Mouse (Mus musculus) C2C12 (cell line): ENCODE measurements at regions not wholly inside any gene's neighbourhood (a gene's known extent, or its start where the extent isn't known, plus 50 kb on each side); places are given as distances from the start of the nearest gene placed in this dataset.

Source experiments
- H3K27me3 ChIP-seq: one replicate; pipeline ENCODE4 v1.6.1; 2011; ENCODE audit not compliant: control insufficient read depth, insufficient read depth, insufficient read length
- H3K36me3 ChIP-seq: one replicate; pipeline ENCODE4 v1.6.1; 2011; ENCODE audit not compliant: control insufficient read depth, insufficient read depth
- H3K4me3 ChIP-seq: one replicate; pipeline ENCODE4 v1.5.1; 2011; ENCODE audit warnings: mild to moderate bottlenecking, control low read depth; ENCODE audit not compliant: poor library complexity, insufficient read depth, severe bottlenecking
- H3K79me2 ChIP-seq: one replicate; pipeline ENCODE4 v1.6.1; 2011; ENCODE audit not compliant: control insufficient read depth, insufficient read depth
- H3K79me3 ChIP-seq: one replicate; pipeline ENCODE4 v1.6.1; 2011; ENCODE audit warnings: low read depth, control low read depth
- H3ac ChIP-seq: one replicate; pipeline ENCODE3; 2011; ENCODE audit warnings: low read depth; ENCODE audit not compliant: control insufficient read depth, insufficient read length
- CEBPB ChIP-seq: IDR thresholded peaks from one replicate; pipeline ENCODE4 v1.6.1; 2011; ENCODE audit warnings: low read depth, mild to moderate bottlenecking, control low read depth, moderate library complexity
- CTCF ChIP-seq: IDR thresholded peaks from one replicate; pipeline ENCODE4 v1.5.1; 2011; ENCODE audit not compliant: control insufficient read depth, insufficient read depth, insufficient read length
- FOSL1 ChIP-seq: IDR thresholded peaks from one replicate; pipeline ENCODE4 v1.8.0; 2011; ENCODE audit warnings: mild to moderate bottlenecking, low read length; ENCODE audit not compliant: poor library complexity, insufficient read depth, severe bottlenecking
- MAX ChIP-seq: IDR thresholded peaks from one replicate; pipeline ENCODE4 v1.6.1; 2011; ENCODE audit warnings: mild to moderate bottlenecking, control low read depth
- MYOD1 ChIP-seq: IDR thresholded peaks from one replicate; pipeline ENCODE4 v1.6.1; 2011; ENCODE audit warnings: low read depth; ENCODE audit not compliant: control insufficient read depth, insufficient read length
- MYOG ChIP-seq: IDR thresholded peaks from one replicate; pipeline ENCODE4 v1.6.1; 2011; ENCODE audit not compliant: control insufficient read depth, insufficient read length; ENCODE audit errors: extremely low read depth
- USF1 ChIP-seq: IDR thresholded peaks from one replicate; pipeline ENCODE4 v1.6.1; 2011; ENCODE audit warnings: low read depth, mild to moderate bottlenecking, control low read depth, moderate library complexity

DNA sequence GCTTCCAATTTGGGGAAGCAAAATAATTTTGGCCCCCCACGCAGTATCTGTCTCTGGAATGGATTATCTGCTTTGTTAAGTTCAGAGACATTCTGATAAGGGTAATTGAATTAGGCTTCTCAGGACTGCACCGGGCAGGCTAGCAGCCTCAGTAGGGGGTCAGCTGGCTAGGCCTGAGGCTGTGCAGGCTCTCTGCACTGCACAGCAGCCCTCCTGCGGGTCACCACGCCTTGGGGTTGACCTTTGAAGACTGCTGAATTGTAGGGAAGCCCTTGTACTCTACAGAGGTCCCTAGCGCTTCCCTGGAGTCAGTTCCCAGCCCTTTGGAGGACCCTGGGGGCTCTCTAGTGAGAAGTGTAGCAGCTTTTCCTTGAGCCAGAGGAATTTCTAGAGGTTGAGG is 78.5 kb upstream of the Six2 start:
- no peak for TF ChIP-seq FOSL1
- TF ChIP-seq MAX: no peak
- no peak for TF ChIP-seq CEBPB
- TF ChIP-seq CTCF: no peak
- no peak for TF ChIP-seq USF1
- TF ChIP-seq MYOD1: no peak
- no peak for TF ChIP-seq MYOG
- no peaks in the 10 kb centered on the region for H3K79me2 ChIP-seq

DNA sequence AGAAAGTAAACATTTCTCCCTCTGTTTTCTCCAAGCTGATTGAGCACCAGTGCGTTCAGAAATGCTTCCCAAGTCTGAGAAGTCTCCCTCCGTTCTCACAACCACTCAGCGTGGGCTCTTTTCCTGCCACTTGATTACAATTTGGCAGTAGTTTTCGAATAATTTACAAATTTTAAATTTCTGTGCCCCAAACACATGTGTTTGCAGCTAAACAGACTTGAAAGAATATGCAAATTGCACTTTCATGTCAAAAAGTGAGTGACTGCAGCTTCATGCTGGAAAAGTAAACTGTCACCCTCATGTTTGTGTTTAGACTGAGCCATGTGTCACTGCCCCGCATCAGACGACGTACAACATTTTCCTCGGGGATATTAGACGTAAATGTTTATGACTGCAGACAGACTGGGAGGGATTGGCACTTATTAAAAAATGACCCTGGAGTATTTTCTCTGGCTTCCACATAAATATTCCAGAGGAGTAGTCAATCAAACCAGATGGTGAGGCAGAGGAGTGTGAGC is 70.6 kb upstream of the Six2 start:
- no peaks in the 10 kb centered on the region for H3K79me2 ChIP-seq
- TF ChIP-seq CTCF (no peak), MYOG (no peak), USF1 (no peak), CEBPB (no peak), FOSL1 (no peak), MAX (no peak), MYOD1 (no peak)
- H3K4me3 ChIP-seq: no peak overlapping the region
- H3K27me3 ChIP-seq: no peaks in the 10 kb centered on the region
- H3ac ChIP-seq: no peak overlapping the region
- H3K36me3 ChIP-seq: no peaks in the 10 kb centered on the region
- H3K79me3 ChIP-seq: no peaks in the 10 kb centered on the region

More for the DNA sequence above, 78.5 kb upstream of the Six2 start:
- no peak overlapping the region for H3K4me3 ChIP-seq
- H3K79me3 ChIP-seq: no peaks in the 10 kb centered on the region
- no peaks in the 10 kb centered on the region for H3K27me3 ChIP-seq
- H3ac ChIP-seq: no peak overlapping the region
- no peaks in the 10 kb centered on the region for H3K36me3 ChIP-seq

DNA sequence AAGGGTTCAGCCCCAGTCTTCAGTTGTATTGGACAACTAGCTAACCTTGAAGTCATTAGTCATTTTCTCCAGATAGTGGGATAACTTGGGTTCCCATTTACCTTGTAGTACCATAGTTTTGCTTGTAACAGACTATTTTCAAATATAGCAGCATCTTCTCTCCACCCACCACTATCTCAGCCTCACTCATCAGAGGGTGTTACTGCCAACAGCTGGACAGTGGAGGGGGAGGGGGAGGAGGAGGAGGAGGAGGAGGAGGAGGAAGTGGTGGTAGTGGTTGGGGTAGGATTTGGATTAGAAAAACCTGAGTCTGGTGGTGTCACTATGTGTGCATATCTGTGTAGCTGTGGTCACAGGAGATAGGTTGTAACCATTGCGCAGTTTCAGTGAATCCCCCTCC is 69.6 kb upstream of the Six2 start:
- Histone ChIP-seq H3ac (no peak overlapping the region), H3K79me2 (no peaks in the 10 kb centered on the region), H3K36me3 (no peaks in the 10 kb centered on the region), H3K27me3 (no peaks in the 10 kb centered on the region), H3K4me3 (no peak overlapping the region), H3K79me3 (no peaks in the 10 kb centered on the region)
- TF ChIP-seq USF1 (no peak), CEBPB (no peak), MYOG (no peak), MYOD1 (no peak), CTCF (no peak), FOSL1 (no peak), MAX (no peak)

DNA sequence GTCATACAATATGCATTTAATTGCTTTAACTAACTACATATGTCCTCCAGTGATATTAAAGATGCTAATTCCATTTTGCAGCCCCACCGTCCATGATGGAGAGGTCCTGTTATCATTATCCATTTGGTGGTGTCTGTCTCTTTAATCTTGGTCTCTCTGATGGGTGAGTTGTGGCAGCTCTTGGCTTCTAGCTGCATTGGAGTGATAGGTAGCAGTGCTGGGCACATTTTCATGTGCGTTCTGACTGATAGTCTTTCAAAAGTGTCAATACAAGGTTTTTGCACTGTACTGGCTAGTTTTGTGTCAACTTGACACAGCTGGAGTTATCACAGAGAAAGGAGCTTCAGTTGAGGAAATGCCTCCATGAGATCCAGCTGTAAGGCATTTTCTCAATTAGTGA is 67.5 kb upstream of the Six2 start:
- Histone ChIP-seq H3K36me3 (no peaks in the 10 kb centered on the region), H3K79me3 (no peaks in the 10 kb centered on the region), H3K79me2 (no peaks in the 10 kb centered on the region), H3K27me3 (no peaks in the 10 kb centered on the region), H3ac (no peak overlapping the region), H3K4me3 (no peak overlapping the region)
- TF ChIP-seq MYOG (no peak), USF1 (no peak), MYOD1 (no peak), CEBPB (no peak), FOSL1 (no peak), MAX (no peak), CTCF (no peak)

DNA sequence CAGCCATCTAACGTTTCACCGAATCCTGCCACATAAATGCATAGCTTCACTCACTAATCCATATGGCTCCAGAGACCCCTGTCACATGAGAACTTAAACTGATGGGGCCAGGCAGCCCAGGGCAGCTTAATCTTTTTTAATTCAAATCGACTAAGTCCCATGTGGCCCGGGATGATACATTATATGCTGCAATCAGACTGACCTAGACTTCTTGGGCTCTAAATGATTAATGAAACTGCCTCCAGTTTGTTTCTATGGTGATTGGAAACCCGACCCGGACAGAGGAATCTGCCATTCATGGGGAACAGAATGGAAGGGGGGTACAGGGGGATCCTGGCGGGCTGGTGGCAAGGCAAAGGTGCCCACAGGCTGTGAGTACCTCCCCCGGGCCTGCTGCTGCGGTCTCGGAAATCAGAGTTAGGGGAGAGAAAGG is 60.6 kb upstream of the Six2 start:
- Histone ChIP-seq H3K79me3 (no peaks in the 10 kb centered on the region), H3K27me3 (no peaks in the 10 kb centered on the region), H3ac (no peak overlapping the region), H3K79me2 (no peaks in the 10 kb centered on the region), H3K36me3 (no peaks in the 10 kb centered on the region), H3K4me3 (no peak overlapping the region)
- TF ChIP-seq MYOG: no peak
- no peak for TF ChIP-seq FOSL1
- no peak for TF ChIP-seq MAX
- no peak for TF ChIP-seq USF1
- no peak for TF ChIP-seq MYOD1
- no peak for TF ChIP-seq CTCF
- no peak for TF ChIP-seq CEBPB
